Comparison of ENCODE assay signal across 8 mouse cellular contexts in genomic region chr15:78836086-78836621, GRCm38 (mm10). TPM values are rescaled to one million over a fixed set of nuclear protein-coding genes. Genes with fewer than 3 reads are reported as not detected.
DNase-seq lines count a peak whose midpoint lies in the region; ATAC-seq lines count a peak whose summit lies in the region.

No protein-coding gene starts in this region.

- H3K27me3 ChIP-seq in embryonic facial prominence, embryonic 13.5 days: no peaks in the 10 kb centered on the region
- peaks cover 21% of the 10 kb centered on the region for H3K27me3 ChIP-seq in midbrain, embryonic 12.5 days

- H3K4me1 ChIP-seq in embryonic facial prominence, embryonic 13.5 days: peaks cover 74% of the 10 kb centered on the region
- peaks cover 52% of the 10 kb centered on the region for H3K4me1 ChIP-seq in midbrain, embryonic 12.5 days

- DNase-seq in NIH3T3 (ENCODE audit: low read depth): peak; percentile 66
- DNase-seq in heart, postnatal 14 days: peak; percentile 71 to 81
- DNase-seq in kidney, postnatal 36 days: peak; percentile 89 to 91
- DNase-seq in left cerebral cortex, postnatal 4 days: no peak
- DNase-seq in ovary, adult 18-20 months (ENCODE audit: low spot score): no peak
- DNase-seq in T-cell, adult 2 months (ENCODE audit: low spot score): no peak

- H3K9ac ChIP-seq in embryonic facial prominence, embryonic 13.5 days: peak overlapping the region; percentile 44; the same call in 1 of the 2 replicates
- 0 out of 2 replicates have a peak overlapping the region, but pooled peaks have one; percentile 20 for H3K9ac ChIP-seq in midbrain, embryonic 12.5 days (replicated peaks)

- no peak for ATAC-seq in embryonic facial prominence, embryonic 13.5 days (ENCODE audit: insufficient number of reproducible peaks, insufficient read depth, low FRiP score, low TSS enrichment, low read depth)
- ATAC-seq in midbrain, embryonic 12.5 days (ENCODE audit: low FRiP score, low read depth): no peak

- intact Hi-C loops in heart, postnatal 14 days (cut with DNase I): no loop called here
- intact Hi-C loops in left cerebral cortex, postnatal 4 days (cut with DNase I): no loop called here

- H3K4me2 ChIP-seq in embryonic facial prominence, embryonic 13.5 days: no peak overlapping the region
- H3K4me2 ChIP-seq in midbrain, embryonic 12.5 days (replicated peaks): no peak overlapping the region

- WGBS in embryonic facial prominence, embryonic 13.5 days: 32% methylated on average over 8 of the region's 8 CpGs
- WGBS in midbrain, embryonic 12.5 days: 38% methylated on average over 8 of the region's 8 CpGs

- no peak overlapping the region for H3K4me3 ChIP-seq in embryonic facial prominence, embryonic 13.5 days
- H3K4me3 ChIP-seq in midbrain, embryonic 12.5 days: no peak overlapping the region

- H3K9me3 ChIP-seq in embryonic facial prominence, embryonic 13.5 days: no peaks in the 10 kb centered on the region
- H3K9me3 ChIP-seq in midbrain, embryonic 12.5 days: 0 out of 2 replicates have a peak, but pooled peaks cover 2% of the 10 kb centered on the region

- peak overlapping the region; percentile 80 for H3K27ac ChIP-seq in embryonic facial prominence, embryonic 13.5 days
- H3K27ac ChIP-seq in midbrain, embryonic 12.5 days (replicated peaks): peak overlapping the region; percentile 63; the same call in 1 of the 2 replicates

- no peaks in the 10 kb centered on the region for H3K36me3 ChIP-seq in embryonic facial prominence, embryonic 13.5 days
- no peaks in the 10 kb centered on the region for H3K36me3 ChIP-seq in midbrain, embryonic 12.5 days

RNA-seq across cellular contexts. Expression of gene Cdc42ep1, which starts 6.3 kb away (rescaled TPM):
- 25.2 and 28.6 TPM in 2 replicates for polyA plus RNA-seq in embryonic facial prominence, embryonic 13.5 days (2015; fragmentation: Nextera tagmentation; extraction: Ambion mirVana)
- 10 to 100 TPM; 47.5 to 50.8 TPM for total RNA-seq in heart, postnatal 14 days (2021)
- 11.5 and 11.9 TPM in 2 replicates for polyA plus RNA-seq in midbrain, embryonic 12.5 days (2016; fragmentation: Nextera tagmentation; extraction: Ambion mirVana)
- 1 to 10 TPM; 8.3 to 9.1 TPM for total RNA-seq in left cerebral cortex, postnatal 4 days (2021)

RNA-seq across cellular contexts. Expression of gene Lgals2, which starts 19.2 kb away (rescaled TPM):
- 1.3 TPM in 1 of 2 replicates, not detected in the other for polyA plus RNA-seq in embryonic facial prominence, embryonic 13.5 days (2015; fragmentation: Nextera tagmentation; extraction: Ambion mirVana)
- under 1 TPM in 1 of 2 experiments, not detected in 1; 0.53 TPM for total RNA-seq in heart, postnatal 14 days (2021)
- 0.56 TPM in 1 of 2 replicates, not detected in the other for polyA plus RNA-seq in midbrain, embryonic 12.5 days (2016; fragmentation: Nextera tagmentation; extraction: Ambion mirVana)
- not detected for total RNA-seq in left cerebral cortex, postnatal 4 days (2021)

RNA-seq across cellular contexts. Expression of gene Card10, which starts 33.3 kb away (rescaled TPM):
- 3.0 and 3.2 TPM in 2 replicates for polyA plus RNA-seq in embryonic facial prominence, embryonic 13.5 days (2015; fragmentation: Nextera tagmentation; extraction: Ambion mirVana)
- total RNA-seq in heart, postnatal 14 days (2021): 10 to 100 TPM; 20.3 to 20.6 TPM
- polyA plus RNA-seq in midbrain, embryonic 12.5 days (2016; fragmentation: Nextera tagmentation; extraction: Ambion mirVana): 2.3 and 2.6 TPM in 2 replicates
- total RNA-seq in left cerebral cortex, postnatal 4 days (2021): 1 to 10 TPM; 5.2 to 5.4 TPM

RNA-seq across cellular contexts. Expression of gene Gga1, which starts 40.8 kb away (rescaled TPM):
- polyA plus RNA-seq in embryonic facial prominence, embryonic 13.5 days (2015; fragmentation: Nextera tagmentation; extraction: Ambion mirVana): 42.5 and 51.8 TPM in 2 replicates
- 10 to 100 TPM; 38.4 to 39.7 TPM for total RNA-seq in heart, postnatal 14 days (2021)
- 50.9 and 52.7 TPM in 2 replicates for polyA plus RNA-seq in midbrain, embryonic 12.5 days (2016; fragmentation: Nextera tagmentation; extraction: Ambion mirVana)
- 10 to 100 TPM; 59.3 to 65.6 TPM for total RNA-seq in left cerebral cortex, postnatal 4 days (2021)

Comparison
In these comparisons a context has a peak if more than half of its experiments do, and no peak if none do; other contexts are left out.
1. DNase-seq: peak in NIH3T3 (single experiment), heart, postnatal 14 days (2 of 2) and kidney, postnatal 36 days (2 of 2); none in left cerebral cortex, postnatal 4 days (single experiment), ovary, adult 18-20 months (single experiment) and T-cell, adult 2 months (single experiment).
2. RNA of gene Cdc42ep1, which starts 6.3 kb away (total RNA-seq): 47.5 to 50.8 TPM in heart, postnatal 14 days; 8.3 to 9.1 TPM in left cerebral cortex, postnatal 4 days; every median in the first group is over 4 times any median in the second.